Comparison of ENCODE assay signal across 8 mouse cellular contexts in genomic region chr9:44343781-44344421, GRCm38 (mm10). TPM values are rescaled to one million over a fixed set of nuclear protein-coding genes. Genes with fewer than 3 reads are reported as not detected.
DNase-seq lines count a peak whose midpoint lies in the region; ATAC-seq lines count a peak whose summit lies in the region.

Gene Hmbs (minus strand): TSS chr9:44344228.

- peaks cover 4% of the 10 kb centered on the region for H3K4me1 ChIP-seq in brown adipose tissue, adult 24 weeks (ENCODE audit: control insufficient read depth, insufficient read depth, insufficient read length, low read length)
- peaks cover 26% of the 10 kb centered on the region for H3K4me1 ChIP-seq in heart, embryonic 13.5 days
- peaks cover 35% of the 10 kb centered on the region for H3K4me1 ChIP-seq in liver, embryonic 13.5 days (replicated peaks)
- peaks cover 22% of the 10 kb centered on the region; the same call in 1 of the 2 replicates for H3K4me1 ChIP-seq in stomach, embryonic 16.5 days (ENCODE audit: control insufficient read depth, insufficient read depth, low read length)

- peaks cover 56% of the 10 kb centered on the region for H3K36me3 ChIP-seq in heart, embryonic 13.5 days
- H3K36me3 ChIP-seq in liver, embryonic 13.5 days, result peaks cover 59% of the 10 kb centered on the region
- peaks cover 11% of the 10 kb centered on the region for H3K36me3 ChIP-seq in stomach, embryonic 16.5 days (ENCODE audit: control insufficient read depth, insufficient read depth, low read length)

- peak; percentile 81 for ATAC-seq in heart, embryonic 13.5 days (ENCODE audit: extremely low read depth, insufficient number of reproducible peaks, low FRiP score, low TSS enrichment)
- peak; percentile 79 for ATAC-seq in liver, embryonic 13.5 days (ENCODE audit: low read depth)
- peak; percentile 95 for ATAC-seq in stomach, embryonic 16.5 days (ENCODE audit: insufficient read depth, low FRiP score)

- peak within 1 kb of the TSS; percentile 95 for H3K9ac ChIP-seq in heart, embryonic 13.5 days
- H3K9ac ChIP-seq in liver, embryonic 13.5 days, result peak within 1 kb of the TSS; percentile 97
- peak within 1 kb of the TSS; percentile 94 for H3K9ac ChIP-seq in stomach, embryonic 16.5 days (ENCODE audit: low read length)

- no peaks in the 10 kb centered on the region for H3K9me3 ChIP-seq in heart, embryonic 13.5 days
- no peaks in the 10 kb centered on the region; the same call in 1 of the 2 replicates for H3K9me3 ChIP-seq in liver, embryonic 13.5 days (replicated peaks)
- no peaks in the 10 kb centered on the region for H3K9me3 ChIP-seq in stomach, embryonic 16.5 days (replicated peaks; ENCODE audit: control insufficient read depth, low read length)

- peak within 1 kb of the TSS; percentile 92 for H3K4me3 ChIP-seq in brown adipose tissue, adult 24 weeks (ENCODE audit: insufficient read depth, low read depth, low read length)
- H3K4me3 ChIP-seq in heart, embryonic 13.5 days, result peak within 1 kb of the TSS; percentile 87
- peak within 1 kb of the TSS; percentile 80 for H3K4me3 ChIP-seq in liver, embryonic 13.5 days (replicated peaks)
- peak within 1 kb of the TSS; percentile 96 for H3K4me3 ChIP-seq in stomach, embryonic 16.5 days (replicated peaks; ENCODE audit: low read length)

- no peaks in the 10 kb centered on the region for H3K27me3 ChIP-seq in heart, embryonic 13.5 days (replicated peaks)
- no peaks in the 10 kb centered on the region for H3K27me3 ChIP-seq in liver, embryonic 13.5 days
- no peaks in the 10 kb centered on the region for H3K27me3 ChIP-seq in stomach, embryonic 16.5 days (ENCODE audit: control insufficient read depth, insufficient read depth, low read length)

- H3K27ac ChIP-seq in brown adipose tissue, adult 24 weeks (replicated peaks; ENCODE audit: low read depth, low read length), result peak within 1 kb of the TSS; percentile 92
- H3K27ac ChIP-seq in heart, embryonic 13.5 days (replicated peaks), result peak within 1 kb of the TSS; percentile 100
- H3K27ac ChIP-seq in liver, embryonic 13.5 days, result peak within 1 kb of the TSS; percentile 99
- H3K27ac ChIP-seq in stomach, embryonic 16.5 days (ENCODE audit: low read length), result peak within 1 kb of the TSS; percentile 99

- peak; percentile 92 for DNase-seq in CD4-positive helper T cell, adult 2 months (ENCODE audit: low read depth, low spot score)
- peak; percentile 63 for DNase-seq in fat pad, adult 2 months (ENCODE audit: extremely low read depth, low read depth, low spot score)
- DNase-seq in kidney, postnatal 14 days, result peak; percentile 96
- DNase-seq in liver, embryonic 13.5 days, result peak; percentile 89
- DNase-seq in neural tube, embryonic 10.5 days (ENCODE audit: extremely low spot score, low spot score), result peak; percentile 95

- WGBS in heart, embryonic 13.5 days, result under 1% methylated on average over 39 of the region's 39 CpGs
- WGBS in liver, embryonic 13.5 days (ENCODE audit: insufficient replicate concordance), result under 1% methylated on average over 39 of the region's 39 CpGs
- WGBS in stomach, embryonic 16.5 days, result under 1% methylated on average over 39 of the region's 39 CpGs

- H3K4me2 ChIP-seq in heart, embryonic 13.5 days, result peak within 1 kb of the TSS; percentile 81
- H3K4me2 ChIP-seq in liver, embryonic 13.5 days, result peak within 1 kb of the TSS; percentile 78
- peak within 1 kb of the TSS; percentile 81 for H3K4me2 ChIP-seq in stomach, embryonic 16.5 days (ENCODE audit: low read depth, low read length)

RNA-seq across cellular contexts. Expression of gene Hmbs, which starts in this region (rescaled TPM):
- 58.0 and 61.8 TPM in 2 replicates for polyA plus RNA-seq in brown adipose tissue, adult 24 weeks (2012; ENCODE audit: insufficient read depth, insufficient read length, missing spikeins)
- 135 and 149 TPM in 2 replicates for polyA plus RNA-seq in heart, embryonic 13.5 days (2015; fragmentation: Nextera tagmentation; extraction: Ambion mirVana)
- polyA plus RNA-seq in liver, embryonic 13.5 days (2015; fragmentation: Nextera tagmentation; extraction: Ambion mirVana), result 1,411 and 1,456 TPM in 2 replicates
- polyA plus RNA-seq in stomach, embryonic 16.5 days (2015; fragmentation: Nextera tagmentation; extraction: Ambion mirVana), result 162 and 170 TPM in 2 replicates

Comparison
In these comparisons a context has a peak if more than half of its experiments do, and no peak if none do; other contexts are left out.
1. Peak in every context shown above with its lines: DNase-seq, ATAC-seq, H3K4me3 ChIP-seq and H3K27ac ChIP-seq.